In the genomic region with DNA sequence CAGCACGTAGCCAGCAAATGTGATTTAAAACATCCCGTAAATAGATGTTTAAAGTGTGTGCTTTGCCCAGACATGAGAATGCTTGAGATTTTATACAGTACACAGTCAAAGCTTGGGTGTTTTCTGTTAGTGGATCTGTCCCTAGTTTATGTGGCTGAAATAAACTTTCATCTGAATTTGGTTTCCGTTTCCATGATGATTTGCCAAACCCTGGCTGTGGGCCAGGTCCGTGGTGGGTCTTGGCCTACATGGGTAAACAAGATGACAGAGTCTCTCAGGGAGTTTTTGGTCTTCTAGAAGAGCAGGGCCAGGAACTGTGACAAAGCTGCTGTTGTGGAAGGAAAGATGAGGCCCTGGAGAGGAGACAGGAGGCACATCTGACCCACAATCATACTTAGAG, we compare ENCODE assay signal across 7 mouse cellular contexts.
A peak's percentile ranks its signal among the peaks of the same experiment; 100 is the strongest.
DNase-seq lines count a peak whose midpoint lies in the region.

No protein-coding gene starts in this region.

- peak; percentile 14 for DNase-seq in right cerebral cortex, postnatal 4 days
- DNase-seq in right cerebral cortex, adult 18-20 months = no peak
- peak; percentile 62 for DNase-seq in adrenal gland, postnatal 14 days
- DNase-seq in heart, postnatal 25 days (ENCODE audit: low spot score) = peak; percentile 47
- DNase-seq in lung, postnatal 14 days = peak; percentile 75
- no peak for DNase-seq in retina, postnatal 1 day
- DNase-seq in layer of hippocampus, postnatal 14 days (ENCODE audit: low spot score in 2 of 2) = no peak

- intact Hi-C loops in heart, postnatal 25 days (cut with DNase I) = loop anchor here (2.0 kb wide), 2 partner anchors 93 to 119 kb away; no protein-coding TSS in a partner anchor

Comparison
In these comparisons a context has a peak if more than half of its experiments do, and no peak if none do; other contexts are left out.
1. DNase-seq: peak in right cerebral cortex, postnatal 4 days (single experiment), adrenal gland, postnatal 14 days (single experiment), heart, postnatal 25 days (single experiment) and lung, postnatal 14 days (single experiment); none in right cerebral cortex, adult 18-20 months (single experiment), retina, postnatal 1 day (single experiment) and layer of hippocampus, postnatal 14 days (0 of 2).